Mouse (Mus musculus) ovary, adult 18-20 months (tissue): ENCODE data around the gene Osr1.

Experiments used
- DNase-seq: peaks from one replicate; pipeline ENCODE4 v3.0.0; 2022; ENCODE audit warnings: low spot score, mixed read lengths

Osr1 gene

DNA sequence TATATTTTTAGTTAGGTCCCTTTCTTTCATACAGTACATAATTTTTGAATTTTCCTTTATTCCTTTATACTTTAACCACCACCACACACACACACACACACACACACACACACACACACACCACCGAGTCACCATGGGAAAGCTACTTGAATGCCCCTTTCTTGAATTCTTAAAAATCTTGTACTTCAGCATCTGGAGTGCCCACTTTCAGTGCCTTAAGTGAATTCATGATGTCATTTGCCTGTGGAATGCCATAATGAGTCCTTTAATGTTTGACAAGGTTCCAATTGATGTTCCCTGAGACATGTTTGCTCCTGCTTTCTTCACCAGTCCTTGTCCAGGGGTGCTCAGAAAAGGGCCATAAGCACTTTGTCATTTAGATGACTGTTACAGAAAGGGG lies 17.8 kb downstream of the Osr1 start:
- no peak for DNase-seq

DNA sequence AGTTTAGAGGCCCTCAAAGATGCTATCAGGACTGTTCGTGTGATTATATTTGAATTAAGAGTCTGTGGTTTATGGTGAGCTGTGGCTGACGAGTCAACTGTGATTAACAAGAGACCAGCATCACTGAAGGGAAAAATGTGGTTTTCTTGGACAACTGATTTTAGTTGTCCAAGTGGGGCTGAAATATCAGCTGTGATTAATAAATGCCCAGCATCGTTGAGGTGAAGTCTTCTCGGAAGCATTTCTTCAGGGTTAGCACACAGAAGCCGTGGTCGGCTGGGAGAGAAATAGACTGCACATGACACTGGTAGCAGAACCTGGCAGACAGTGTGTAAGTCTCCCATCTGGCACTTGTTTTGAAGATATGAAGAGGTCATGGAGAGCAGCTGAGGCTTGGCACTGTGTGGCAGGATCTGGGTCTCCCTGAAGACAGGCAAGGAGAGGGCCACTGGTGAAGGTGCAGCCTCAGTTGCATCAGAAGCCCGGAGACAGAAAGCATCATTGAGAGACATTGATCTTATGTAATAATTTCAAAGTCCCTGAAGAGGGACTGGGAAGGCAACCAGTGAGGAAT lies 19.7 kb downstream of the Osr1 start:
- no peak for DNase-seq

DNA sequence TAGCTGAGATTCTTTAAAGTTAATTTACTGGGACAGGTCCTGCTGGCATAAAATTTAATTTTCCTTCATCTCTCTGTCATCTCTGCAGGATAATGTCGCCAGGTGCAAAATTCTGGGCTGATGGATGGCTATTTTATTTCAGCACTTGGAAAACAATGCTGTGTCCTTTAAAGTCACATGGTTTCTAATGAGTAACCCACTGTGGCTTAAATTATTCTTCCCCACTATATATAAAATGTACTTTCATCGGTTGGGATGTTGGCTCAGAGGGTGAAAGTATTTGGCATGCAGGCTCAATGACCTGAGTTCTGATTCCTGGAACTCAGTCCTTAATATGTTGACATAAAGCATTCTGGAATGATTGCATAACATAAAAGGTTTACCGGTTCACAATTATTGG lies 21.2 kb downstream of the Osr1 start:
- DNase-seq, result no peak

DNA sequence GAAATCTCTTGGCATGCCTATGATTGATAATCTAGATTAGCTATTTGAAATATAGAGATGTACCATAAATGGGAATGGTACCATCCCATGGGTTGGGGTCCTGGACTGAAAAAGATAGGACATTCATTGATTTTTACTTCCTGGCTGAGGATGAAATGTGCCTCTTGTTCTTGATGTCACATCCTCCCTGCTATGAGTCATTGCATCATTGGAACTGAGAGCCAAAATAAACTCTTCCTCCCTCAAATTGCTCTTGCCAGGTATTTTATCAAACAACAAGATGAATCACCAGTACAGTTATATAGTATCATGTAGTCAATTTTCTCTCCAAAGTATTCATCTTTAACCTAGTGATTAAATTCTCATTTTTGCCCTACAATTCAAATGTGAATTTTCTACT lies 28.3 kb downstream of the Osr1 start:
- no peak for DNase-seq
